Mouse (Mus musculus) limb, embryonic 14.5 days (tissue): ENCODE data around the gene Lamb3. TPM values are rescaled to one million over a fixed set of nuclear protein-coding genes. Genes with fewer than 3 reads are reported as not detected.

Source experiments
- ATAC-seq: fragments of 200-750 bp; cut with Nextera tagmentation; 2 replicates; pipeline ENCODE4 v1.8.0; 2017; ENCODE audit warnings: low read depth, moderate number of reproducible peaks, moderate TSS enrichment; ENCODE audit not compliant: low FRiP score
- DNase-seq: peaks from one replicate; pipeline ENCODE4 v3.0.0-alpha.2; 2015; ENCODE audit warnings: low spot score
- H3K27ac ChIP-seq: fragments of 300-500 bp; sonication (generic); replicated peaks from 2 replicates; pipeline ENCODE4 v1.5.1; 2014; ENCODE audit warnings: low read depth, mild to moderate bottlenecking, low read length, moderate library complexity, mixed read lengths
- H3K27me3 ChIP-seq: fragments of 300-500 bp; sonication (generic); 2 replicates; pipeline ENCODE4 v1.6.1; 2014; ENCODE audit warnings: low read length, mixed read lengths; ENCODE audit not compliant: control insufficient read depth, insufficient read depth
- H3K36me3 ChIP-seq: fragments of 300-500 bp; sonication (generic); 2 replicates; pipeline ENCODE4 v1.6.1; 2014; ENCODE audit warnings: mild to moderate bottlenecking, low read length, moderate library complexity, mixed read lengths; ENCODE audit not compliant: control insufficient read depth, insufficient read depth
- H3K4me1 ChIP-seq: fragments of 300-500 bp; sonication (generic); 2 replicates; pipeline ENCODE4 v1.6.1; 2014; ENCODE audit warnings: antibody characterized with exemption, low read length, mixed read lengths; ENCODE audit not compliant: control insufficient read depth, insufficient read depth
- H3K4me2 ChIP-seq: fragments of 300-500 bp; sonication (generic); replicated peaks from 2 replicates; pipeline ENCODE4 v1.6.1; 2014; ENCODE audit warnings: low read depth, mild to moderate bottlenecking, low read length, moderate library complexity; ENCODE audit not compliant: severe bottlenecking
- H3K4me3 ChIP-seq: fragments of 300-500 bp; sonication (generic); replicated peaks from 2 replicates; pipeline ENCODE4 v1.5.1; 2014; ENCODE audit warnings: low read length
- H3K9ac ChIP-seq: fragments of 300-500 bp; sonication (generic); 2 replicates; pipeline ENCODE4 v1.6.1; 2014; ENCODE audit warnings: mild to moderate bottlenecking, low read depth, low read length, moderate library complexity; ENCODE audit not compliant: severe bottlenecking
- H3K9me3 ChIP-seq: fragments of 300-500 bp; sonication (generic); 2 replicates; pipeline ENCODE4 v1.6.1; 2016; ENCODE audit warnings: low read length; ENCODE audit not compliant: control insufficient read depth
- POLR2A ChIP-seq: fragments of 200-500 bp; IDR thresholded peaks from 2 replicates; pipeline ENCODE4 v1.8.0; 2012; ENCODE audit warnings: inconsistent platforms, mild to moderate bottlenecking, moderate library complexity, borderline replicate concordance; ENCODE audit not compliant: insufficient read depth, insufficient read length; ENCODE audit errors: extremely low read depth
- WGBS: fragments of 180-500 bp; shearing (Covaris S2); extraction: QIAGEN DNeasy Blood & Tissue Kit; methylation state at CpG from one replicate; pipeline ENCODE4 v1.1.7; 2014; 5-methylcytosine and 5-hydroxymethylcytosine counted together
- polyA plus RNA-seq, 2 experiments: library from polyadenylated mRNA; depleted of rRNA in 1 of 2; stranded (reverse) in 1 of 2; unstranded in 1 of 2; fragments of >200 nt; fragmentation: Nextera tagmentation in 1 of 2; extraction: Ambion mirVana in 1 of 2; gene quantifications; 2 replicates each; pipeline versions ENCODE4 v1.2.1 to v1.2.3; 2012 to 2014

Gene Lamb3
- polyA plus RNA-seq, 2 experiments: 4.0 to 4.6 TPM

DNA sequence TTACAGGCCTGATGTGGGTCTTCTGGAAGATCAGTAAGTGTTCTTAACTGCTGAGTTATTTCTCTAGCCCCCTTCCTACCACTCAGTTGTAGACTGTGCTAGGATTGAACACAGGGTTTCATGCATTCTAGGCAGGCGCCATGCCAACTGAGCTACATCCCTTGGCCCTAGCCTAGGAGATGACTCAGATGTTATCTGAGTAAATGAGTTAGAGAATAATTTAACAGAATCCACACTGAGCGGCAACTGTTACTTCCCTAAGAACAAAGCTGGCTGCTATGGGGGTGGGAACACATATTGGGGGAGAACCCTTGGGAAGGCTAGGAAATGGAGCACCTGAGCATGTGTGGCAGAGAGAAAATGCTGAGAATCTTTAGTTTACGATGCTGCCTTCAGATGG lies 144.1 kb downstream of the Lamb3 start:
- Histone ChIP-seq H3K4me1 (no peaks in the 10 kb centered on the region), H3K9ac (no peak overlapping the region), H3K27me3 (no peaks in the 10 kb centered on the region), H3K4me2 (no peak overlapping the region), H3K4me3 (no peak overlapping the region), H3K36me3 (peaks cover 20% of the 10 kb centered on the region; the same call in 1 of the 2 replicates), H3K9me3 (no peaks in the 10 kb centered on the region), H3K27ac (no peak overlapping the region)
- no peak for DNase-seq
- ATAC-seq: no peak
- 87% methylated on average over 3 of the region's 3 CpGs for WGBS
- TF ChIP-seq POLR2A: no peak

DNA sequence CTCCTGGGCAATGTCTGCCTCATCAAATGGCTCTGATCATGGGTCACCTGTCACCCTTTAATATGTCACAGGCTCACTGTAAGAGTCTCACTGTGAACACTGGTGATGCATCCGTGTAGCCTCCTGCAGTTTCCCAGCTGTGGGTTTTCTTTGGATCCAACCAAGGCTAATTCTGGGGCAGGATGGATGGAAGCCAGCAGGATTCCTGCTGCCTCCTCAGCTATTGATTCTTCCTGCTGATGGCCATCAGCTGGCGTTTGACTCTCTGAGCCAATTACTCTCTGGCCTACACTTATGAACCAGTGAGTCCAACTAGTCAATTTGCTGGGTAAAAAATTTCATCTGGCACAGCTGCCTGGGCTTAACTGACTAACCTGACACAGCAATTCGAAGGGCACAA lies 151.7 kb downstream of the Lamb3 start:
- no peak overlapping the region for H3K4me3 ChIP-seq
- H3K4me2 ChIP-seq: no peak overlapping the region
- H3K36me3 ChIP-seq: peaks cover 14% of the 10 kb centered on the region; the same call in 1 of the 2 replicates
- H3K4me1 ChIP-seq: no peaks in the 10 kb centered on the region
- no peaks in the 10 kb centered on the region for H3K27me3 ChIP-seq
- 76% methylated on average over 3 of the region's 3 CpGs for WGBS
- TF ChIP-seq POLR2A: no peak
- DNase-seq (no peak), ATAC-seq (no peak)
- H3K9me3 ChIP-seq: no peaks in the 10 kb centered on the region
- H3K27ac ChIP-seq: no peak overlapping the region
- H3K9ac ChIP-seq: no peak overlapping the region

DNA sequence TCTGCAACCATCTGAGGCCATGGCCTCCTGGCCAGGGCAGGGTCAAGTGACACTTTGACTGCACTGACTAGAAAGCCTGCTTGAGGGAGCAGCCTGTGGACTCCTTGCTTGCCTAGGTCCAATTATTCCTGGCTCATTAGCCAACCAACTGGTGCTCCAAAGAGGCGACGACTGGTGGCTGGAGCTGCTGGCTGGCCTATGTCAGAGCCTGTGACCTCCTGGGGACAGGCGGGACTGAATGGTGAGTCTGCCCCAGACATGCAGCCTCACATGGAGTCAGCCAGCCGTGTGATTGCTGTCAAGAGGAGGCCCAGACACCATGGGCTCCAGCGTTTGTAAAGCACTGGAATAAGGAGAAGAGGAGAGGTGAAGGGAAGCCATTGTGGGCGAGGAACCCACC lies 153.7 kb downstream of the Lamb3 start:
- H3K27me3 ChIP-seq: no peaks in the 10 kb centered on the region
- no peak for TF ChIP-seq POLR2A
- H3K4me2 ChIP-seq: no peak overlapping the region
- no peaks in the 10 kb centered on the region for H3K9me3 ChIP-seq
- H3K27ac ChIP-seq: no peak overlapping the region
- peaks cover 12% of the 10 kb centered on the region; the same call in 1 of the 2 replicates for H3K36me3 ChIP-seq
- H3K4me1 ChIP-seq: no peaks in the 10 kb centered on the region
- no peak overlapping the region for H3K4me3 ChIP-seq
- no peak for DNase-seq
- H3K9ac ChIP-seq: no peak overlapping the region
- no peak for ATAC-seq
- WGBS: 51% methylated on average over 6 of the region's 6 CpGs

DNA sequence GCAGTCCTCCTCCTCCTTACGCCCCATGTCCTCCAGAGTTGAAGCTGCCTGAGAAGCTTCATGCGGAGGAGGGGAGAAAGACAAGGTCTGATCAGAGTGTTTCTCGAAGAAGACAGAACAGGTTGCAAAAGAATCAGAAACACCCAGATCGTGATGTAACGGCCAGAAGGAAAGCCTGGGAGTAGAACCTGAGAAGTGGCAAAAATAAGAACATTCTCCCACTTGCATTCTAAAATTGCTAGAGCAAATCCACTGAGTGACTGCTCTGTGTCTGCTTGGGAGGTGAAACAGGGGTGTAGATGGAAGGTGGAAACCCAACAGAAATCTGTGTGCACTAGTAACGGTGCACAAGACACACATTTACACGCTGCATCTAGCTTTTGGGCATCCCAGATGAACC lies 154.6 kb downstream of the Lamb3 start:
- Histone ChIP-seq H3K4me2 (no peak overlapping the region), H3K27ac (no peak overlapping the region), H3K9me3 (no peaks in the 10 kb centered on the region), H3K36me3 (0 out of 2 replicates have a peak, but pooled peaks cover 12% of the 10 kb centered on the region), H3K27me3 (no peaks in the 10 kb centered on the region), H3K4me1 (no peaks in the 10 kb centered on the region), H3K9ac (no peak overlapping the region), H3K4me3 (no peak overlapping the region)
- DNase-seq (no peak), ATAC-seq (no peak)
- no peak for TF ChIP-seq POLR2A
- WGBS: 92% methylated on average over 7 of the region's 7 CpGs

DNA sequence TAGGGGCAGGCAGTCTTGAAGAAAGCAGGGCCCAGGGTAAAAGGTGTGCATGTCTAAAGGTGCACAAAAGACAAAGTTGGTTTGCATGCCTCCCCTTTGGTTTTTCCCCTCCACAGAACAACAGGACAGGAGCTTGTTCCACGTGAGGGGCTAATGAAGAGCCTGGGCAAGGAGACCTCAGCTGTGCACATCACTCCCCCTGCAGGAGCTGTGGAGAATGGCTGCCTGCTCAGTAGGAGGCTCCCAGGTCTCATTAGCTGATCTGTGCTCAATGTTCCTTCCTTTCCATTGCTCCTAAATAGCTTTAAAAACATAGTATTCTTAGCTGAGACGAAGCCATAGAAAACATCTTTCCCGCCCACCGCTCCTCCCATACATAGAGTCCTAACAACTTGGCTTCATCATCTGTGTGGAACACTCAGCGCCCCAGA lies 156.3 kb downstream of the Lamb3 start:
- 0 out of 2 replicates have a peak, but pooled peaks cover 12% of the 10 kb centered on the region for H3K36me3 ChIP-seq
- H3K9ac ChIP-seq: no peak overlapping the region
- H3K27me3 ChIP-seq: no peaks in the 10 kb centered on the region
- no peak overlapping the region for H3K4me2 ChIP-seq
- peak; percentile 17 for DNase-seq
- 63% methylated on average over 5 of the region's 5 CpGs for WGBS
- no peaks in the 10 kb centered on the region for H3K9me3 ChIP-seq
- no peak overlapping the region for H3K27ac ChIP-seq
- peaks cover 4% of the 10 kb centered on the region; the same call in 1 of the 2 replicates for H3K4me1 ChIP-seq
- no peak for TF ChIP-seq POLR2A
- ATAC-seq: no peak
- no peak overlapping the region for H3K4me3 ChIP-seq

DNA sequence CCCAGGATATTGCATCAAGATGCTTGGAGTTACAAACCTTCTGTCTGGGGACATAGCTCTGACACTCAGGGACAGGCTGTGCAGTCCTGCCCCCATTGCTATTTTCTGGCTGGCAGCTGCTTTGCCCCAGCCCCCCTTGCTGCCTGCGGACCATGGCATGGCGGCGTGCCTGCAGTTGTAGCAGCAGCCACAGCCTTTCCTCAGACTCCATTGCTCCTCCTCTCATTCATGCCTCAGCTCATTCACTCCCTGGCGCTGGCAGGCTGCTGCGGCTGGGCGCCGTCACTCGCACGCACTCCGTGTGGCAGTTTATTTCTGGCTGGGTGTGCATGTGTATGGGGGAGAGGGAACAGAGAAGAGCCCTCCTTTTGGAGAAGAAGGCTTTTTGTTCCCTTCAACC lies 160.6 kb downstream of the Lamb3 start:
- DNase-seq: no peak
- 31% methylated on average over 10 of the region's 10 CpGs for WGBS
- no peak for TF ChIP-seq POLR2A

More for the DNA sequence above, 160.6 kb downstream of the Lamb3 start:
- Histone ChIP-seq H3K9ac (no peak overlapping the region), H3K4me2 (peak overlapping the region; percentile 1; the same call in 1 of the 2 replicates), H3K27ac (no peak overlapping the region), H3K4me1 (peaks cover 18% of the 10 kb centered on the region), H3K4me3 (no peak overlapping the region), H3K9me3 (no peaks in the 10 kb centered on the region), H3K36me3 (no peaks in the 10 kb centered on the region), H3K27me3 (no peaks in the 10 kb centered on the region)
- ATAC-seq: no peak
